Mouse (Mus musculus) small intestine, adult 2 months (tissue): ENCODE measurements at regions not wholly inside any gene's neighbourhood (a gene's known extent, or its start where the extent isn't known, plus 50 kb on each side); places are given as distances from the start of the nearest gene placed in this dataset.

Experiments used
- H3K27ac ChIP-seq: fragments of 200-500 bp; 2 replicates; pipeline ENCODE4 v1.5.1; 2012; ENCODE audit warnings: low read depth, low read length, control low read depth, inconsistent platforms; ENCODE audit not compliant: insufficient read depth
- H3K27me3 ChIP-seq: fragments of 200-500 bp; 2 replicates; pipeline ENCODE4 v1.6.1; 2012; ENCODE audit warnings: mild to moderate bottlenecking, moderate library complexity, low read length, inconsistent platforms; ENCODE audit not compliant: control insufficient read depth, insufficient read depth
- H3K36me3 ChIP-seq: fragments of 200-500 bp; 2 replicates; pipeline ENCODE4 v1.6.1; 2012; ENCODE audit warnings: mild to moderate bottlenecking, low read length, control low read depth, inconsistent platforms; ENCODE audit not compliant: control insufficient read depth, insufficient read depth
- H3K4me1 ChIP-seq: fragments of 200-500 bp; 2 replicates; pipeline ENCODE4 v1.6.1; 2012; ENCODE audit warnings: low read length, inconsistent platforms, mixed read lengths; ENCODE audit not compliant: control insufficient read depth, insufficient read depth, insufficient read length
- H3K4me3 ChIP-seq: fragments of 200-500 bp; 2 replicates; pipeline ENCODE4 v1.5.1; 2012; ENCODE audit warnings: low read depth, mild to moderate bottlenecking, control low read depth, inconsistent platforms, low read length, moderate library complexity
- CTCF ChIP-seq: fragments of 200-500 bp; IDR thresholded peaks from 2 replicates; pipeline ENCODE4 v1.5.1; 2012; ENCODE audit warnings: low read depth, mild to moderate bottlenecking, control low read depth, inconsistent platforms, low read length, moderate library complexity, mixed read lengths; ENCODE audit not compliant: insufficient replicate concordance, insufficient read length; ENCODE audit errors: extremely low read depth
- POLR2A ChIP-seq: fragments of 200-500 bp; IDR thresholded peaks from 2 replicates; pipeline ENCODE4 v1.6.1; 2012; ENCODE audit warnings: low read depth, mild to moderate bottlenecking, control low read depth, inconsistent platforms, low read length, moderate library complexity
- WGBS: fragments of 180-500 bp; shearing (Covaris S2); methylation state at CpG from one replicate; pipeline ENCODE4 v1.1.7; 2018; 5-methylcytosine and 5-hydroxymethylcytosine counted together

DNA sequence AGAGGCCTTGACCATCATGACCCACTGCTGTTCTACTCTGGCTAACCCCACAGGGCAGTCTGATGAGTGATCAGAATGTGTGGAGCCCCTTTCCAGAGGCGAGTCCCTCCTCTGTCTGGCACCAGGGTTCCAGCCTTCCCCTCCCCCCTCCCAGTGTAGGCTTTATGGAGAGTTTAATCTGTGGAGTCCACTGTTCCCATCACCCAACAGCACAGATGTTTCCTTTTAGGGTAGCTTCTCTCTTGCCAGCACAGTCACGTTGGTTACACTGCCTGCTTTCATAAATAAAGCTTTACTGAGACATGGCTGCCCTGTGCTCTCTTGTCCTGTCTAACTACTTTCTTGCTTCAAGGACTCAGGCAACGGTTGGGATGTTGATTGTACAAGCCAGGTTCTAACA is 76.9 kb upstream of the Sulf2 start:
- 75% methylated on average over 3 of the region's 3 CpGs for WGBS
- Histone ChIP-seq H3K36me3 (no peaks in the 10 kb centered on the region), H3K4me1 (peaks cover 5% of the 10 kb centered on the region; the same call in 1 of the 2 replicates), H3K4me3 (no peak overlapping the region), H3K27me3 (no peaks in the 10 kb centered on the region), H3K27ac (no peak overlapping the region)
- TF ChIP-seq POLR2A (no peak), CTCF (no peak)

DNA sequence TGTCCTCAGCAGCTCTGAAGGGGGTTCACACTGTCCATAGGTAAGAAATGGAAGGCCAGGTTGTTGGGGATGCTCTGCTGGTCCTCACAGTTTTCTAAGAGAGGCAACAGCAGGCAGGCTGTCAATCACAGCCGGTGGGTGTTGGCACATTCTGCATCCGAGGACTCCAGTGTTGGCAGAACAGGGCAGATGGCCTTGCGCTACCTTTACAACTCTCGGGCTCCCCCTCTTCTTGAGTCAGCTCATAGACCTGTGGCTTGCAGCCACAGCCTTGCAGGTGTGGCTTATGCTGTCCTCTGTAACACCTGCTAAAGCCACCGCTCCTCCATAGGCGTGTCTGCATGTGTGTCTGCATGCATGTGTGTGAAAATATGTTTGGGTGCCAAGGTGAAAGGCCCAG is 75.2 kb upstream of the Sulf2 start:
- peaks cover 6% of the 10 kb centered on the region; the same call in 1 of the 2 replicates for H3K4me1 ChIP-seq
- 18% methylated on average over 6 of the region's 6 CpGs for WGBS
- H3K36me3 ChIP-seq, result no peaks in the 10 kb centered on the region
- TF ChIP-seq POLR2A, result no peak
- TF ChIP-seq CTCF, result no peak
- H3K4me3 ChIP-seq, result no peak overlapping the region
- no peak overlapping the region for H3K27ac ChIP-seq
- H3K27me3 ChIP-seq, result no peaks in the 10 kb centered on the region

DNA sequence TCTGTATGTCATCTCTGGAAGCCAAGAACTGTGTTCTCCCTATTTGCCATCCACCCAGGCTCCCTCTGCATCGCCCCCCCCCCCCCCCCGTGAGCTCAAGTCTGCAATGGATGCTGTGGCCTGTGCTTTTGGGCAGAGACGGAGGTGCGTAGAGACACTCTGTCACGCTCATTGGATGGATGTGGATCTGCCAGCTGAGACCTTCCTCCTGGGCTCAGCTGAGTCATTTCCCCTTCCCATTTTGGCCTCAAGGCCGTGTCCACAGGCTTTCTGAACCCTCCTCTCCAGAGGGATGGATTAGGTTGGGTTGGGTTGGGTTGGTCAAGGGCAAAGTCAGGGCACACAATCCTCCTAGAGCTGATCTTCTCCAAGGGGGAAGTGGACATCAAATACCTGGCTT is 72.9 kb upstream of the Sulf2 start:
- Histone ChIP-seq H3K36me3 (no peaks in the 10 kb centered on the region), H3K4me1 (peaks cover 6% of the 10 kb centered on the region; the same call in 1 of the 2 replicates), H3K27me3 (no peaks in the 10 kb centered on the region), H3K4me3 (no peak overlapping the region), H3K27ac (no peak overlapping the region)
- WGBS, result 77% methylated on average over 6 of the region's 6 CpGs
- TF ChIP-seq POLR2A (no peak), CTCF (no peak)

DNA sequence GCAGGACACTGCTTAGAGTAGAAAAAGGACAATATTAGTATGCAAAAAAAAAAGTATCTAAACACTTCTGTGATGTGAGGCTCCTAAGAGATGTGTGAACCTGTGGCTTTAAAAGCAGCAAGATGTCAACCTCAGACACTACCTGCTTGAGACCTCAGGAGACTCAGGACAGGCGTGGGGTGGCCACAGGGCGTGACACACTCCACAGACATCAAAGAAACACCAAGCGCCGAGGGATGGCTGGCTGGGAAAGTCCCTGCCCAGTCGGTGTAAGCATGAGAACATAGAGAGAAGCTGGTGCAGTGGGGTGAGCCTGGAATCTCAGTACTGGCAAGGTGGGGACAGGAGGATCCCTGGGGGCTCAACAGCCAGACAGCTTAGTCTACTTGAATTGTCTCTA is 72.0 kb upstream of the Sulf2 start:
- TF ChIP-seq POLR2A, result no peak
- no peak for TF ChIP-seq CTCF
- 47% methylated on average over 5 of the region's 5 CpGs for WGBS
- no peaks in the 10 kb centered on the region for H3K36me3 ChIP-seq
- H3K27ac ChIP-seq, result no peak overlapping the region
- H3K27me3 ChIP-seq, result no peaks in the 10 kb centered on the region
- no peak overlapping the region for H3K4me3 ChIP-seq
- H3K4me1 ChIP-seq, result peaks cover 4% of the 10 kb centered on the region; the same call in 1 of the 2 replicates

DNA sequence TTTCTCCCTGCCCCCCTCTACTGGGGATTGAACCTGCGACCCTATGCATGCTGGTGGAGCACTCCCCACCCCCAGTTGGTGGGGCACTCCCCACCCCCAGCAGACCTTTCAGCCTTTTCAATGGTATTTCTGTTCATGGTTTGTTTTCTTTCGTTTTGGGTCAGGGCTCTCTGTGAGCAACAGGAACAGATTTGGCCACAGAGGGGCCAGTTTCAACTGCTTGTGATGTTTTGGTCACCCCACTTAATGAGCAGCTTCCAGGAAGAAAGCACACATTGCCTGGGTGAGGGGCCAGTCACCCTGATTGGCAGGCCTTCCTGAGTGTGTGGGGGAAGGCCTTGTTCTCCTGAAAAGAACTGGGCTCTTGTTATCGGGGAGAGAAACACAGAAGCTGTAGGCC is 71.5 kb upstream of the Sulf2 start:
- no peak for TF ChIP-seq POLR2A
- no peak for TF ChIP-seq CTCF
- no peak overlapping the region for H3K4me3 ChIP-seq
- H3K4me1 ChIP-seq, result peaks cover 4% of the 10 kb centered on the region; the same call in 1 of the 2 replicates
- no peak overlapping the region for H3K27ac ChIP-seq
- WGBS, result 51% methylated on average over 3 of the region's 3 CpGs
- H3K27me3 ChIP-seq, result no peaks in the 10 kb centered on the region
- no peaks in the 10 kb centered on the region for H3K36me3 ChIP-seq

DNA sequence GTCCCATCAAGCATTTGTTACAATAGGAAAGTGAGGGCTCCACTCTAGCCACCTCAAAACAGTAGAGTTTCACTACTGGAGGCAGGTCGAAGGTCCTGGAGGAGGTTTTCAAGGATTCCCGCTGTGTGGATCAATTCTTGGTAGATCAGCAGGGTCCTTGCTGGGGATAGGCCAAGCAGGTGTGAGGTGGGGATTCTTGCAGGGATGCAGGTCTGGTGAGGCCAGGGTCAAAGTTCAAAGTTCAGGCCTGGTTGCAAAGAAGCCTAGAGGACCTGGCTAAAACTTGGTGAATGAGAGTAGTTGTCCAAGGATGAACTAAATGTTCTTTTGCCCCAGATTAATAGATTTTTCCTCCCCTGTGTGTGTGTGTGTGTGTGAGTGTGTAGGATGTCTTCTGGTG is 70.9 kb upstream of the Sulf2 start:
- TF ChIP-seq POLR2A (no peak), CTCF (no peak)
- Histone ChIP-seq H3K27ac (no peak overlapping the region), H3K4me3 (no peak overlapping the region), H3K36me3 (no peaks in the 10 kb centered on the region), H3K27me3 (no peaks in the 10 kb centered on the region), H3K4me1 (peaks cover 4% of the 10 kb centered on the region; the same call in 1 of the 2 replicates)
- 87% methylated on average over 2 of the region's 2 CpGs for WGBS

DNA sequence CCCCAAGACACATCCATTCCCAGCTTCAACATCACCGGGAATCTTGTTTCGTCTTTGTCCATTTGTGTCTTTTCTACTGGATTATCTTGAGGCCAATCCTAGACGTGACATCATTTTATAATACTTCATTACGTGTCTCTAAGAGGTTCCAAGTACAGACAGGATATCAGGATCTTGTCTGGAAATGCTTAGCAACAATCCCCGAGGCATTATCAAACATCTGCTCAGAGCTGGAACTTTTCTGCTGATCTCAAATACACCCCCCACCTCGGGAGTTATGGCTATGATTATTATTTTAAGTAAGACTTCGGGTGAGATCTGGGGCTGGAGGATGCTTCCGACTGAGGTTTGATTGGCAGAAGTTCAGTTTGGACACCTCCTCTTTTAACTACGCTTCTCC is 69.9 kb upstream of the Sulf2 start:
- TF ChIP-seq POLR2A (no peak), CTCF (no peak)
- Histone ChIP-seq H3K4me1 (peaks cover 2% of the 10 kb centered on the region; the same call in 1 of the 2 replicates), H3K27ac (no peak overlapping the region), H3K36me3 (no peaks in the 10 kb centered on the region), H3K27me3 (no peaks in the 10 kb centered on the region), H3K4me3 (no peak overlapping the region)
- WGBS, result 69% methylated on average over 9 of the region's 9 CpGs
